Mouse (Mus musculus) induced T-regulatory cell, adult 2 months (primary cell): ENCODE measurements around the gene Rae1.
A peak's percentile ranks its signal among the peaks of the same experiment; 100 is the strongest.

ENCODE experiments used
- DNase-seq: peaks from one replicate; pipeline ENCODE4 v3.0.0-alpha.2; 2012; ENCODE audit warnings: low read depth

Rae1 gene

DNA sequence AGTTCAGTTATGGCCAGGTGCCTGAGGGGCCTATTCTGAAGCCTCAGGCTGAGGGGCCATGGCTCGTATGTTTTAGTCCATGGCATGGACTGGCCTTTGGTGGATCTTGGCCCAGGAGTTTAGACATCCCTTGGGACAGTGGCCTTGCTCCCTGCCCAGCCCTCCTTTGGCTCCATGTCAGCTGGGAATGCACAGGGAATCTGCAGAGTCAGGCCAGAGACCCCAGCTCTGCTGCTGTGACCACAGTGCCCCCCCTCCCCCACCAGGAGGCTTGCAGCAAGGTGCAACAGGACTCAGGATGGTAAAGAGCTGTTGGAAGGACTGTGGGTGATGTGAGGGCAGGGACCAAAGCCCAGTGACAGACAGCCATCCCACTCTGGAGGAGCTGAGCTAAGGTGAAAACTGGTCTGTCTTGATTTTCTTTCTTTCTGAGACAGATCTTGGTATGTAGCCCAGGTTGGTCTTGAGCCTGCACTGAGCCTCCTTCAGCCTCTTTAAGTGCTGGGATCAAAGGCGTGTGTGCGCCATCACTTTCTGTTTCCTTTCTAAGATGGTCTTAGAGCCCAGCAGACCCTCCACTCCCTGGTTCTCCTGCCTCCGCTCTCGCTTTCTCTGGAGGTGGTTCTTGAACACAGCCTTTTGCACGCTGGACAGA, 27.4 kb downstream of the Rae1 start:
- DNase-seq, result peak; percentile 50

DNA sequence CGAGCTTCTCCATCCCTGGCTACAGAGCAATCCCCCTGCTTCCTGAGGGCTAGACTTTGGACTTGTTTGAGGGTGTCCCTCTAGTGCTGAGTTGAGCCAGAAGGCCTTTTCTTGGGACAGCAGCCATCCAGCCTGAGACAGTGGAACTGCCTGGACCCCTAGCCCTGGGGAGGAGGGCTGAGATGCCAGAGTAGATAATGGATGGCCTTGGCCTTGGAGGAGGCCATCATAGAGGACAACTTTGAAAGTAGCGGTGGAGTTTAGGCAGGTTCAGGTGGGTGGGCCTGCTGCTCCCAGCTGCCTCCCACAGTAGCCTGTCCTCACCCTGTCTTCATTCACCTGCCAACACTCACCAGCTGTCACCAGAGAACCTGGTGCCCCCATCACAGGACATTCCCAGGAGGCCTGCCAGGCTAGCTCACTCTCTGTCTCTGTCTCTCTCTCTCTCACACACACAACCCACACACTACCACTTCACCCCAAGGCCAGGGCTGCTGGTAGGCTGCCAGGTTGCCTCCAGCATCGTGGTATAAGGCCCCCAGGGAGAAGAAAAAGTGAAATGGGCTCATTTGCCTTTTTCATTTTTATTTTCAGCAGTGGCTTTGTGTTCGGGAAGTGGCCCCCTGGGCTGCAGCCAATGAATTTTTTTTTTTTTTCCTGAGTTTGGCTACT, 28.0 kb downstream of the Rae1 start:
- no peak for DNase-seq

DNA sequence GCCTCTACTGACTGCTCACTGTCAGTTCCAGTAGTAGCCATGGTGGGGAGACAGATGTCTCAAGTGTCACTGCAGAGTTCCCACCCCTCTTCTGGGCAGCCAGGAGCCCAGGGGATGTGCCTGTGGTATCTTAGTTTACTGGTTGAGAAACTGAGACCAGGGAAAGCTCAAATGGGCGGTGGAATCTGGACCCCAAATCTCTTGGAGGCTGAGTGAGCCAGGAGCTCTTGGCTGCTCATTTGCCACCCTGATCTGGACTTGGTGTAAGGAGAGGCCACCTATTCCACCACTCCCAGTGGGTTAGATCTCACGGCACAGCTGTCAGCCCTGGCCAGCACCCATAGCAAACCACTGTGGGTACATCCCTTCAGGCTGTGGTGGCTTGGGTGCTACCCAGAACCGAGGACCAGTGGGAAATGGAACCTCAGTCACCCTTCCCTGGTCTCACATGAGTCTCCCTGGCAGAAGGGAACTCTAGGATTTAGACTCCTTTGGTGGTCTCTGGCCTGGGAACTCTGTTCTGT, 28.7 kb downstream of the Rae1 start:
- peak; percentile 30 for DNase-seq

DNA sequence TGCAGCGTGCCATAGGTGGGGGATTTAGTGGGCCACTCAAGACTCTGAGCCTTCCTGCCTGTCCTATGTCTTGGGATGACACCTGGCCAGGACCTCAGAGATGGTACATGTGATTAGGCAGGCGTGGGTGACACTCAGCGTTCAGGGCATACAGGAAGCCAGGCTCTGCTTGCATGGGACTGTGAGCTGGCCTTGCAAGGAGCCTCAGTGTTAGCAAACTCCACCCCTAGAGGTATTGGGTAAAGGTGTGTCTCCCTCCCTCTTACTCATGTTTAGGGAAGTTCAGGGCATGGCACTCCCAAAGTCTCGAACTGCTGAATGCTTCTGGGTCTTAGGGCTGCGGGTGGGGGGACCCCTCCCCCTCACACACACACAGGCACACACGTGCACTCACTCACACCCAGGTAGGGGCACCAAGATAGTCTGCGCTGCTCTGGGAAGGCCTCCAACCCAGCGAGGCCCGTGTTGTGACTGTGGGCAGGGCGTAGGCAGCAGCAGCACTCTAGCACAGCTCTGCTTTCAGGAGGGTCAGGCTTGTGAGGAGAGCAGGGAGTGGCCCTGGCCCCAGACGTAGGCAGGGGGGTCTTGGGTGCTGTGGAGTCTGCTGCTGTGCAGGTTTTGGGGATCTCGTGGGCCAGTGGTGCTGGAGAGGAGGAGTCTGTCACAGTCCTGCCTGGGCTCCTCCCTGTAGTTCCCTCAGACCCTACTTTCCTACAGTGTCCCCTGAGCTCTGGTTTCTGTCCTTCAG, 30.8 kb downstream of the Rae1 start:
- DNase-seq, result peak; percentile 64

DNA sequence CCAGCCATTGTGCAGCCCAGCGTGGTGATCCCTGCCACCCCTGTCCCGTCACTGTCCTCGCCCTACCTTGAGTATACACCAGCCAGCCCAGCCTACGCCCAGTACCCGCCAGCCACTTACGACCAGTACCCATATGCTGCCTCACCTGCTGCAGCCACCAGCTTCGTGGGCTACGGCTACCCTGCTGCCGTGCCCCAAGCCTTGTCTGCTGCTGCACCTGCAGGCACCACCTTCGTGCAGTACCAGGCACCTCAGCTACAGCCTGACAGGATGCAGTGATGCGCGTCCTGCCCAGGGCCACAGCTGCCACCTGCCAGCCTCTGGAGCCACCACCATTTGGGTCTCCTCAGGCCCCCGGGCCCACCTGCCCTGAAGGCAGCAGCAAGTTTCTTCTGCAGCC, 33.6 kb downstream of the Rae1 start:
- peak; percentile 52 for DNase-seq

DNA sequence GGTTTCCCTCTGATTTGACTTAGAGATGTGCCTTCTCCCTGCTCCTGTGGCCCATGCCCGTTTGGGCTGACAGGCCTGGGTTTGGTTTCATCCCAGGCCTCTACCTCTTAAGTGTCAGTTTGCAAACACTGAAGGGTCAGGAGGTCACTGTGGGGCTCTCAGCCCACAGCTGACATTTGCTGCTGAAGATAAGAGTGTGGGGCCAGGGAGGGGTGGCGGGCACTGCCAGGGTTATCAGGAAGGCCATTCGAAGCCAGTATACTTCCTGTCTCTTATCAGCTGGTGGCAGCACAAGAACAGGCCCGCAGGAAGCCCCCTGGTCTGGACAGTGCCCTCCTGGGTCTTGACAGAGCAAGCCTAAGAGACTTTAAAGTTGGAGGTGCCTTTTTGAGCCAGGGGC, 35.1 kb downstream of the Rae1 start:
- no peak for DNase-seq

DNA sequence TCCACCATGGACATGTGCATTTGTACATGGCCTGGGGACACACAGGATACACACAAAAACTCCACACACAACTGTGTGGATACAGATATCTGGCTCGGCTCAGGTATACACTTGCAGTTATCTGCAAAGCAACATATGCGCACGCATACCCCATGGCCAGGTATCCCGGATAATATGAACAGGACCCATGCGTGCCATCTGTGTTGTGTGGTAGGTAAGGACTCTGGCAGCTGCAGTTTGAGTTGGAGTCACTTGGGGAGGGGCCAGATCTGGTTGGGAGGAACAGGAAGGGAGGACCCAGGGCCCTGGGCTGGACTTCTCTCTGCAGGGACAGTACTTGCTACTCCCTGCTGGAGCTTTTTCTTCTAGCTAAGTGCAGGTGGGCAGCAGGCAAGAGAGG, 35.7 kb downstream of the Rae1 start:
- no peak for DNase-seq

DNA sequence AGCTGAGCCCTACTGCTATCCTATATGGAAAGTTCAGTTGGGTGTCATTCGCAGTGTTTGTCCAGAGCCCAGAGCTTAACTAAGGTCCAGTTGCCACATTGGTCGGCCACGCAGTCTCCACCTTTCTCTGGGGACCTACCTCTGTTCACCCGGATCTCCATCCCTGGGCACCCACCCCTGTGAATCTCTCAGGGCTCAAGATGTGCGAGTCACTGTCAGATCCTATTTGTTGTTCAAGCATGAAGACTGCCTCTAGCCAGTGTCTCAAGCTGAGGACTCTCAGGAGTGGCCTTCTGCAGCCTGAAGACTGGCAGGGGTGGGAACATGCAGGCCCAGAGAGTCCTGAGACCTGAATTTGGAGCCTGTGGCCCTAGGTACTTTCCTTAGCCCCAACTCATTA, 36.1 kb downstream of the Rae1 start:
- no peak for DNase-seq

DNA sequence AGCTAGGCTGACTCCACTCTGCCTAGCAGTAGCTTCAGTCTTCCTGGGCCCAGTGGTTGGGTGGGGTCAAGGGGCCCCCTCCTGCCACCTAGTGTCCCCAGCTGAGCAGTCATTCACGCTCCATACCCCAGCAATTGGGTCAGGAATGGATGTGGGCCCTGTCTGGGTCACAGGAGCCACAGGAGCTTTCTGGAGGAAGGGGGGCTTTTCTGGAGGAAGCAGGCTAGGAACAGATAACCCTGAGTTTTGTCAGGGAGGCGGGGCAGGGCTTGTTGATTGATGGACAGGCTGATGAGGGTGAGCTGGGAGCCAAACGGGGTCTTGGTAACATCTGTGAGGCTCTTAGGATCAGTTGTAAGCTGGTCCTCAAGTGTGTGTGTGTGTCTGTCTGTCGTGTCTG, 36.7 kb downstream of the Rae1 start:
- no peak for DNase-seq

DNA sequence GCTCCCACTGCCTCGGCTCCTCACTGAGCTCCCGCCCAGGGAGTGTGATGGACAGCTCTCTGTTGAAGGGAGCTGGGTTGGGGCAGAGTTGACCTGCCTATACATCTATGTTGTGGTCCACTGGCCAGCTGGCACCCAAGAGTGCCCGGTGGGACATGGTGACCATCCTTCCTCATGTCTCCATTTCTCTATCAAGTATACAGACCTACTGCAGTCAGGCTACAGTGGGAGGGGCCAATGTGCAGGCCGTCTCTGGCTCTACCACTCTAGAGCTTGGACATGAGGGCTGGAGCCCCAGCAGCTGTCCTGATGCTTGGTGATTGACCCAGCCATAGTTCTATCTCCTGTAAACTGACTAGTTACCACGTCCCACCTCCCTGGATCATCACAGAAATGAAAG, 37.4 kb downstream of the Rae1 start:
- DNase-seq, result no peak

DNA sequence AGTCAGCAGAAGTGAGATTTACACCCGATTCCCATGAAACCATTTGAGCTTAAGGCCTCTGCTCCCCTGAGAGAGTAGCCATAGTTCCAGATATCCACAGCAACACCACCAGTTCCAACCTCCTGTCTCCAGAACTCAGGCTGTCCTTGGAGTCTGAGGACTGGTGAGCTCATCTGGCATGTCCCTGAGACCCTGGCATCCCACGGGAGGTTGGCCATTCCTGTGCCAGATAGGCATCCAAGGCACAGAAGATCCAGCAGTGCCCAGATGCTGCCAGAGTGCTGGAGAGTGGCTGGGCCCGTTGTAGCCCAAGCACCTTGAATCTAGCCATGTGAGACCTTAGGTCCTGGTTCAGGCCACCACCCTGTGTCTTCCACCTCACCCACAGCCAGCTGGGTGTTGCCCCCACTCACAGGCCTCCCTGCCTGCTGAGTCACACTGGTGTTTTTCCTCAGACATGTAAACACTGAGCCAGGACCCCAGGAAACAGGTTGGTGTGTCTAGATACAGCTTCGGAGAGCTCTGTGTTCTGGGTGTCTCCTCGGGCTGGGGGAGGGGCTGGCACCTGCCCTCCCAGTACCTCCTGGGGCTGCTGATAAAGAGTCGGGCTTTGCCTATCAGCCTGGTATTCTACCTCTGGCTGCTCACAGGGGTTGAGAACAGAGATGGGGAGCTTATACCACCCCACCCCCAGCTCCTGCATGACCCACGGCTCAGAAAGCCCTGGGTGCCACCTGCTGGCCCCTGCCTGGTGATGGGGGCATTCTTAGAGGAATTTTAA, 38.1 kb downstream of the Rae1 start:
- peak; percentile 68 for DNase-seq

DNA sequence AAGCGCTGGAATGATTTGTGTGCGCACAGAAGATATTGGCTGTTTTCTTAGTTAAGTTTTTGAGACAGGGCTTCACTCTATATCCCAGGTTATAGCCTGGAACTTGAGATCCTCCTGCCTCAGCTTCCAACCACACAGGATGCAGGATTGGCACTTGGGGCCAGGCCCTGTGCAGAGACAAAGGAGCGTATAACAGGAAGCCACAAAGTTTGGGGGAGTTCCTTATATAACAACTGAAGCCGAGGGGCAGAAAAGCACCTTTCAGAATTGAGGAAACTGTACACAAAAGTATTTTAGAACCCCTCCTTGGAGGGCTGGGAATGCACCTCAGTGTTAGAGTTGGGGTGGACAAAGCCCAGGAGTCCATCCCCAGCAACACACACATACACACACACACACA, 39.1 kb downstream of the Rae1 start:
- DNase-seq, result peak; percentile 59

DNA sequence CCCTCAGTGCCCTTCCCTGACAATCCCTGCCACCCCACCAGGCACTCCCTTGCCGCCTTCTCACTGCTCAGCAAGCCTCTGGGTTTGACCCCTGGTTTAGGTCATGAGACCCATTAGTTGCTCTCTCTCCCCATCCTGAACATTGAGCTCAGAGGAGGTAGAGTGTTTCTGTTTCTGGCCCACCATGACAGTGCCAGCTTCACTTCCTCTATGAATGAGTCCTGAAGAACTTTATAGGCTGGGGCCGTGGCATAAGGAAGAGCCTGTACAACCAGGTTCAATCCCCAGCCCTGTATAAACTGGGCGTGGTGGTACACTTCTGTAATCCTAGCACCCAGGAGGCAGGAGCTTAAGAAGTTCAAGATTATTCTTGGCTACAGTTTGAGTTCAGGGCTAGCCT, 40.9 kb downstream of the Rae1 start:
- DNase-seq, result no peak

DNA sequence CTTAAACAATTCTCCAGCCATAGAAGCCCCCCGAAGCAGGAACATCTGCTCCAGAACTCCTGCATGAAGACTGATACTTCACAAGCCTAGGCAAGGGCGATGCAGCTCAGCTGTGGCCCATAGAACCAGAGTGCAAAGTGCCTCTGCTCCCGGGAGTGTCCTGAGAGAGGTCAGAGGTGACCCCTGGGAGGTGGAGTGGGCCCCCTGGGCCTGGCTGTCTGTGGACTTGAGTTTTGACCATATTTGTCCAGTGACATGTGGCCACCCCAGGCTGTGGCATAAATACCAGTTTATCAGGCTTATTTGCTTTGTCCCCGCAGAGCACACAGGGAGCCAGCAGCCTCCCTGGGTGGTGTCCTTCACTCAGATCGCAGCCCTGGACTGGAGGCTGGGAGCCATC, 41.3 kb downstream of the Rae1 start:
- DNase-seq, result no peak

DNA sequence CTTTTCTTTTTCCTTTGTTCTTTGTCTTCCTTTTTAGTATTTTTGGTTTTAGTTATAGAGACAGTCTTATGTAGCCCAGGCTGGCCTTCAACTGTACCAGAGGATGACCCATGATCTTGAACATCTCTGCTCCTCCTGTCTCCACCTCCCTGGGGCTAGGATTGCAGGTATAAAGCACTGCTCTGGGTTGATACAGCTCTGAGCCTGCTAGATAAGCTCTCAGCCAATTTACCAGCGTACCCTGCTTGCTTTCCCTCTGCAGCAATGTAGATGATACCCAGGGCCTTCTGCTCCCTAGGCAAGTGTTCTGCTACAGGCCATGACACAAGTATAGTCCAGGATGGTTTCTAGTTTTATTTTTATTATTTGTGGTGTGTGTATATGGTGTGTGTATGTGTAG, 42.0 kb downstream of the Rae1 start:
- DNase-seq, result no peak

DNA sequence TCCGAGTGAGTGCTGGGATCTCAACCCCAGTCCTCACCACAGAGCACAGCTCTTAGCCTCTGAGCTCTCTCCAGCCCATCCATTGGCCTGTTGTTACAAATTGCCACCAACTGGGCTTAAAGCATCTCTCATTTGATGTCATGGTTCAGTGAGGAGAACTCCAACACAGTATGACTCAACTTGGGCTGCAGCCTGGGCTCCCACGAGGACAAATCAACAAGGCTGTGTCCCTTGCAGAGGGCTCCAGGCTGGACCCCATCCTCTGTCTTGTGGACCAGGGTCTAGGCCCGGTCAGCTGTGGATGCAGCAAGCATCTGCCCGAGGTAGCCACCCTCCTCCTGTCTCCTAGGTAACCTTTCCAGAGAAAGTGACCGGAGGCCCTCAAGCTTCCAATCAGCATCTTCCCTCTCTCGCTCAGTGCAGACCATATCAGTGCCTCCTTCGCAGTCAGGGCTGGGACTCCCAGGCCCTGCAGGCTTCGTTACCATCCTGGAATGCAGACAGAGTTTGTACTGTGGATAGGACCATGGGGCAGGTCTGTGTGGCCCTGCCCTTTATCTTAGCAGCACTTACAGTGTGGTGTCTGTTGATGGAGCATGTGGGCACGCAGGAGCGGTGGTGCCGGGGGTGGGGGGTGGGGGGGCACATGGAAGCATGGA, 42.7 kb downstream of the Rae1 start:
- no peak for DNase-seq

DNA sequence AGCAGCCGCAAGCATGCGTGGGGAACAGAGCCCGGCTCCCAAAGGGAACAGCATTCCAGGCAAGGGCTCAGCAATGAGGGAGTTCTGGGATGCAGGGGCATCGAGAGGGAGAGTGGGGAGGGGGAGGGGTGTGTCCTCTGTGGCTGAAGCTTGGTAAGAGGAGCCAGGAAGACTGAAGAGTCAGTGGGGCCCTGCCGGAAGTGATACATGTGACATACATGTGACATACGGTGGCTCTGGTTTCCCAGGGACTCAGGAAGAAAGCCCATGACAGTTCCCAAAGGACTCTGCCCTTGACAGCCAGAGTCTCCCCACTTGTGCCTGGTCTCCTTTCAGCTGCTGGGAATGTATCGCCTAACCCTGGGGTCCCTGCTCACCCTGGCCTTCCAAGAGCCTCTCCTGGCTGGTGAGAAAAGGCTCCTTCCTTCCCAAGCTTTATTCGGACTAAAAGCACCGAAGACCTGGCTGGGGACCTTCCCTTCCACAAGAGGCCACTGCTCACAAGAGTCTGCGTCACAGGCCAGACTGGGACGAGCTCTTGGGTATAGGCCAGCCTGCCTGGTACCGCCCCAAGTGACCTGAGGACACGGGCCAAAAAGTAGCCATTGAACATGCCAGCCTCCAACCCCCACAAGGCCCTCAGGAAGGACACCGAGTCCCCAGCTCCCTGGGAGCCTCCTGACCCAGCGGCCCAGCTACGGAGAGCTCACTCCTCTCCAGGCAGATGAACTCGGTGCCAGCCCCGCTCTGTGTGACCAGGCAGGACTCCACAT, 44.5 kb downstream of the Rae1 start:
- no peak for DNase-seq

DNA sequence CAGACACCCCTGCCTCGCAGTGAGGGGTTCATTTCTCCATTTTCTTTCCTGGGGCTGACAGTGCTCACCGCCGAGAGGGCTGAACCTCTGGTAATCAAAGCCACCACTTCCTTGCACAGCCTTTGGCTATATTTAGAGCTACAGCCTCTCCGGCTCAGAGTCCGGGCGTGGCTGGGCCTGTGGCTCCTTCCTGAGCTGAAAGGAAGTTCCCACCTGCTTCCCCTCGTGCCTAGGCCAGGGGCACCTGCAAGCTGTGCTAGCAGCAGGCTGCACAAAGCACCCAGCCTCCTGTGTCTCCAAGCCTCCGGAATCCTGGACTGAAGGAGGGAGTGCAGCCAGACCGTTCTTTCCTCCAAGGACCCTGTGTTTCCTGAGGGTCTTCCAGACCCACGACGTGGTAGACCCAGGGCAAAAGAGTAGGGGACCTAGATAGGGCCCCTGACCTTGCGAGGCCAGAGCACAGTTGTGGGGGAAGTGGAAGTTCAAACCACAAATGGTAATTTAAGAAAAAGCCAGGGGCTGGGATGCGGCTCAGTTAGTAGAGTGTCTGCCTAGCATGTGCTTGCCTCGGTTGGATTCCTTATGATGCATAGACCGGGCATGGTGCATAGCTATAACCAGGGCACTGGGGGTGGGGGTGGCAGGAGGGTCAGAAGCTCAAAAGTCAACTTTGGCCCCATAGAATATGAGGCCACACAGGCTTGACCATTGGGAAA, 46.8 kb downstream of the Rae1 start:
- peak; percentile 88 for DNase-seq

DNA sequence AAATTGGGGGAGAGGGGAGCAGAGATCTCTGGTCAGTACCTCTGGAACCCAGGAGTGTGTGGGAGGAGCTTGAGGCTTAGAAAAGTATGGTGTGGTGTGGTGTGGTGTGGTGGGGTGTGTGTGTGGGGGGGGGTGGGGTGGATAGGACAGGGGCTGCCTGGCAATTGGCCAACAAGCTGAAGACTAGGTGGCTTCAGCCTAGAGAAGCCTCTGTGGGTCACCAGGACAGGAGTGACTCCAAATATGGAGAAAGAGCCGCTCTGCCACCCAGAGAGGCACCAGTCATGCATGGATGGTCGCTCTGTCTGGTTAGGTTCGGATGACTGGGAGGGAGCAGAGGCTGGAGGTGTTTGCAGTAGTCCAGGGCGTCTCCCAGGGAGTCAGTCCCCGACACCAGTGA, 47.6 kb downstream of the Rae1 start:
- no peak for DNase-seq

DNA sequence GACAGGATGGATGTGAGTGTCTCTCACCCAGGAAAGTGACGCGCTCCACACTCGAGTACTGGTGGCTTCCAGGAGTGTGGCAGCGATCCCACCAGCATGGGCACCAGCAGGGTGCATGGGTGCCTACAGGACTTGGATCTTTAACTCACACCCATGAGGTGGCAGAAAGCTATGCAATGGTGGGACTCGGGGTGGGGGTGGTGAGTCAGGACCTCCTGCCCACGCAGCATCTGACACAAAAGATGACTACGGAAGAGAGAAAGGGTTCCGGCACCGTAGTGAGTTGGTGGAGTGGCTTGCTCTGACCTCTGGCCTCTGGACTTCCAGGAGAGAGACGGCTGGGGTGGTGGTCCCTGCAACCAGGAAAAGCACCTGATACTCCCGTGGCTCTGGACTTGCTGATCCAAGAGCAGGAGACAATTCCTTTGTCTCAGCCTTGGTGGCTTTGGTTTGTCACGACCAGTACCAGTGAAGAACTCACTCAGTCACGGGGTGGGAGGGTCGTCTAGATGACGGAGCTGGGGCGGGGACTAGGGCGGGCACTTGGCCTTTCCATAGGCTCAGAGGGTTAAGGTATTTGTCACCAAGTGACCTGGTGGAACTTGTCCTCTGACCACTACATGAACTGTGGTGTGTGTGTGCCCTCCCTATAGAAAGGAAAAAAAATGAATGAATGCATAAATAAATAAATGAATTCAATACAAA, 48.3 kb downstream of the Rae1 start:
- peak; percentile 77 for DNase-seq
